In genomic region chr10:80678601-80679377, GRCm38 (mm10) we compare ENCODE assay signal across 7 mouse cellular contexts. TPM values are rescaled to one million over a fixed set of nuclear protein-coding genes. Genes with fewer than 3 reads are reported as not detected.
DNase-seq lines count a peak whose midpoint lies in the region; ATAC-seq and TF ChIP-seq lines count a peak whose summit lies in the region.

No protein-coding gene starts in this region.

- peak; percentile 37 for DNase-seq in ovary, postnatal 36 days (ENCODE audit: low spot score)
- DNase-seq in ovary, postnatal 10 days (ENCODE audit: low spot score), result no peak
- no peak for DNase-seq in hindbrain, embryonic 14.5 days (ENCODE audit: low spot score)
- DNase-seq in liver, postnatal 0 days, result peak; percentile 70
- peak; percentile 57 for DNase-seq in stomach, postnatal 0 days (ENCODE audit: low spot score)
- DNase-seq in layer of hippocampus, adult 18-20 months (ENCODE audit: low spot score in 2 of 2), result no peak

- H3K27ac ChIP-seq in hindbrain, embryonic 14.5 days, result peak overlapping the region; percentile 95
- peak overlapping the region; percentile 100 for H3K27ac ChIP-seq in liver, postnatal 0 days (ENCODE audit: low read depth)
- H3K27ac ChIP-seq in stomach, postnatal 0 days (replicated peaks), result peak overlapping the region; percentile 100

- H3K4me2 ChIP-seq in hindbrain, embryonic 14.5 days (replicated peaks), result 0 out of 2 replicates have a peak overlapping the region, but pooled peaks have one; percentile 0
- H3K4me2 ChIP-seq in liver, postnatal 0 days (ENCODE audit: low read depth, low read length), result peak overlapping the region; percentile 78
- H3K4me2 ChIP-seq in stomach, postnatal 0 days (replicated peaks; ENCODE audit: low read depth), result peak overlapping the region; percentile 14

- no peaks in the 10 kb centered on the region for H3K27me3 ChIP-seq in hindbrain, embryonic 14.5 days (ENCODE audit: control insufficient read depth, insufficient read depth, low read length)
- H3K27me3 ChIP-seq in liver, postnatal 0 days (ENCODE audit: insufficient read depth, low read length), result no peaks in the 10 kb centered on the region
- H3K27me3 ChIP-seq in stomach, postnatal 0 days (ENCODE audit: control insufficient read depth, insufficient read depth, low read length), result no peaks in the 10 kb centered on the region

- H3K4me3 ChIP-seq in hindbrain, embryonic 14.5 days (replicated peaks; ENCODE audit: low read length), result no peak overlapping the region
- H3K4me3 ChIP-seq in liver, postnatal 0 days (ENCODE audit: low read depth, low read length), result peak overlapping the region; percentile 95; the same call in 1 of the 2 replicates
- H3K4me3 ChIP-seq in stomach, postnatal 0 days (ENCODE audit: low read depth, low read length), result no peak overlapping the region

- no peak for TF ChIP-seq EP300 in liver, postnatal 0 days (IDR thresholded peaks at IDR 0.05; ENCODE audit: low read depth)
- no peak for TF ChIP-seq EP300 in stomach, postnatal 0 days (optimal IDR thresholded peaks at IDR 0.05)

- no peak overlapping the region for H3K9ac ChIP-seq in hindbrain, embryonic 14.5 days
- peak overlapping the region; percentile 82 for H3K9ac ChIP-seq in liver, postnatal 0 days (replicated peaks)
- H3K9ac ChIP-seq in stomach, postnatal 0 days (ENCODE audit: low read length), result peak overlapping the region; percentile 83; the same call in 1 of the 2 replicates

- peaks cover 39% of the 10 kb centered on the region for H3K4me1 ChIP-seq in hindbrain, embryonic 14.5 days (replicated peaks; ENCODE audit: control insufficient read depth, insufficient read depth, low read length)
- H3K4me1 ChIP-seq in liver, postnatal 0 days (ENCODE audit: insufficient read depth), result peaks cover 48% of the 10 kb centered on the region
- peaks cover 31% of the 10 kb centered on the region for H3K4me1 ChIP-seq in stomach, postnatal 0 days (replicated peaks; ENCODE audit: control insufficient read depth, insufficient read depth)

- 45% methylated on average over 10 of the region's 10 CpGs for WGBS in hindbrain, embryonic 14.5 days
- 21% methylated on average over 10 of the region's 10 CpGs for WGBS in liver, postnatal 0 days (ENCODE audit: insufficient replicate concordance)
- WGBS in stomach, postnatal 0 days, result 49% methylated on average over 8 of the region's 10 CpGs

- H3K9me3 ChIP-seq in hindbrain, embryonic 14.5 days (ENCODE audit: control insufficient read depth, low read length), result no peaks in the 10 kb centered on the region
- H3K9me3 ChIP-seq in liver, postnatal 0 days (ENCODE audit: low read length), result no peaks in the 10 kb centered on the region
- no peaks in the 10 kb centered on the region for H3K9me3 ChIP-seq in stomach, postnatal 0 days (ENCODE audit: control insufficient read depth, low read length)

- H3K36me3 ChIP-seq in hindbrain, embryonic 14.5 days (replicated peaks; ENCODE audit: control insufficient read depth, insufficient read depth), result peaks cover 9% of the 10 kb centered on the region
- peaks cover 3% of the 10 kb centered on the region; the same call in 1 of the 2 replicates for H3K36me3 ChIP-seq in liver, postnatal 0 days (replicated peaks; ENCODE audit: insufficient read depth, low read length)
- no peaks in the 10 kb centered on the region for H3K36me3 ChIP-seq in stomach, postnatal 0 days (ENCODE audit: control insufficient read depth, insufficient read depth, low read length)

- peak; percentile 3; the same call in 1 of the 2 replicates for ATAC-seq in common myeloid progenitor, adult 5-6 weeks (replicated peaks; ENCODE audit: low read depth, poor library complexity, severe bottlenecking)
- ATAC-seq in hindbrain, embryonic 14.5 days (ENCODE audit: low FRiP score), result no peak
- ATAC-seq in liver, postnatal 0 days, result no peak
- ATAC-seq in stomach, postnatal 0 days (ENCODE audit: low FRiP score, low TSS enrichment), result no peak

- TF ChIP-seq CTCF in liver, postnatal 0 days (IDR thresholded peaks at IDR 0.05; ENCODE audit: low read depth), result no peak
- no peak for TF ChIP-seq CTCF in stomach, postnatal 0 days (IDR thresholded peaks at IDR 0.05; ENCODE audit: low read depth)

RNA-seq across cellular contexts. Expression of gene Mknk2, which starts 0.9 kb away (rescaled TPM):
- 37.5 and 55.6 TPM in 2 replicates for total RNA-seq in common myeloid progenitor, adult 5-6 weeks (2017)
- 53.8 and 60.2 TPM in 2 replicates for polyA plus RNA-seq in hindbrain, embryonic 14.5 days (2014; fragmentation: Nextera tagmentation; extraction: Ambion mirVana)
- 45.8 and 46.1 TPM in 2 replicates for polyA plus RNA-seq in liver, postnatal 0 days (2015; fragmentation: Nextera tagmentation; extraction: Ambion mirVana)
- polyA plus RNA-seq in stomach, postnatal 0 days (2015; fragmentation: Nextera tagmentation; extraction: Ambion mirVana), result 55.2 and 61.7 TPM in 2 replicates
- total RNA-seq in layer of hippocampus, adult 18-20 months (2021), result 10 to 100 TPM; 44.7 to 46.1 TPM

RNA-seq across cellular contexts. Expression of gene Btbd2, which starts 21.9 kb away (rescaled TPM):
- 19.2 and 27.1 TPM in 2 replicates for total RNA-seq in common myeloid progenitor, adult 5-6 weeks (2017)
- 83.2 and 83.7 TPM in 2 replicates for polyA plus RNA-seq in hindbrain, embryonic 14.5 days (2014; fragmentation: Nextera tagmentation; extraction: Ambion mirVana)
- polyA plus RNA-seq in liver, postnatal 0 days (2015; fragmentation: Nextera tagmentation; extraction: Ambion mirVana), result 10.7 and 11.5 TPM in 2 replicates
- polyA plus RNA-seq in stomach, postnatal 0 days (2015; fragmentation: Nextera tagmentation; extraction: Ambion mirVana), result 28.3 and 30.0 TPM in 2 replicates
- 100 to 1,000 TPM; 110 to 114 TPM for total RNA-seq in layer of hippocampus, adult 18-20 months (2021)

RNA-seq across cellular contexts. Expression of gene Mob3a, which starts 23.0 kb away (rescaled TPM):
- total RNA-seq in common myeloid progenitor, adult 5-6 weeks (2017), result 42.9 and 49.3 TPM in 2 replicates
- 45.3 and 47.1 TPM in 2 replicates for polyA plus RNA-seq in hindbrain, embryonic 14.5 days (2014; fragmentation: Nextera tagmentation; extraction: Ambion mirVana)
- polyA plus RNA-seq in liver, postnatal 0 days (2015; fragmentation: Nextera tagmentation; extraction: Ambion mirVana), result 14.7 and 17.3 TPM in 2 replicates
- polyA plus RNA-seq in stomach, postnatal 0 days (2015; fragmentation: Nextera tagmentation; extraction: Ambion mirVana), result 22.9 and 23.9 TPM in 2 replicates
- total RNA-seq in layer of hippocampus, adult 18-20 months (2021), result 10 to 100 TPM; 13.2 to 13.5 TPM

RNA-seq across cellular contexts. Expression of gene Izumo4, which starts 23.2 kb away (rescaled TPM):
- 6.4 and 10.4 TPM in 2 replicates for total RNA-seq in common myeloid progenitor, adult 5-6 weeks (2017)
- 20.0 and 20.4 TPM in 2 replicates for polyA plus RNA-seq in hindbrain, embryonic 14.5 days (2014; fragmentation: Nextera tagmentation; extraction: Ambion mirVana)
- 7.9 and 10.4 TPM in 2 replicates for polyA plus RNA-seq in liver, postnatal 0 days (2015; fragmentation: Nextera tagmentation; extraction: Ambion mirVana)
- polyA plus RNA-seq in stomach, postnatal 0 days (2015; fragmentation: Nextera tagmentation; extraction: Ambion mirVana), result 14.8 and 18.0 TPM in 2 replicates
- 10 to 100 TPM; 52.5 to 54.7 TPM for total RNA-seq in layer of hippocampus, adult 18-20 months (2021)

RNA-seq across cellular contexts. Expression of gene Csnk1g2, which starts 56.2 kb away (rescaled TPM):
- total RNA-seq in common myeloid progenitor, adult 5-6 weeks (2017), result 132 and 167 TPM in 2 replicates
- 65.4 and 76.4 TPM in 2 replicates for polyA plus RNA-seq in hindbrain, embryonic 14.5 days (2014; fragmentation: Nextera tagmentation; extraction: Ambion mirVana)
- 41.4 and 45.8 TPM in 2 replicates for polyA plus RNA-seq in liver, postnatal 0 days (2015; fragmentation: Nextera tagmentation; extraction: Ambion mirVana)
- polyA plus RNA-seq in stomach, postnatal 0 days (2015; fragmentation: Nextera tagmentation; extraction: Ambion mirVana), result 75.4 and 83.9 TPM in 2 replicates
- total RNA-seq in layer of hippocampus, adult 18-20 months (2021), result 100 to 1,000 TPM; 230 to 247 TPM

Comparison
In these comparisons a context has a peak if more than half of its experiments do, and no peak if none do; other contexts are left out.
1. DNase-seq: peak in ovary, postnatal 36 days (single experiment), liver, postnatal 0 days (single experiment) and stomach, postnatal 0 days (single experiment); none in ovary, postnatal 10 days (single experiment), hindbrain, embryonic 14.5 days (single experiment) and layer of hippocampus, adult 18-20 months (0 of 2).
2. H3K4me2 ChIP-seq: peak in every context shown above with its lines; median percentile 78 in liver, postnatal 0 days; 14 in stomach, postnatal 0 days; 0 in hindbrain, embryonic 14.5 days.
3. Peak in every context shown above with its lines, with median percentiles within 50 percentile points of each other: H3K27ac ChIP-seq.